Mouse (Mus musculus) kidney, adult 2 months (tissue): ENCODE measurements at regions not wholly inside any gene's neighbourhood (a gene's known extent, or its start where the extent isn't known, plus 50 kb on each side); places are given as distances from the start of the nearest gene placed in this dataset.

Experiments
- DNase-seq: peaks from one replicate; pipeline ENCODE4 v3.0.0; 2021
- H3K27ac ChIP-seq: fragments of 200-500 bp; 2 replicates; pipeline ENCODE4 v1.5.1; 2012; ENCODE audit warnings: low read depth, low read length, control low read depth, inconsistent platforms; ENCODE audit not compliant: insufficient read depth
- H3K27me3 ChIP-seq: fragments of 200-500 bp; replicated peaks from 2 replicates; pipeline ENCODE4 v1.6.1; 2012; ENCODE audit warnings: mild to moderate bottlenecking, moderate library complexity, low read length, inconsistent platforms; ENCODE audit not compliant: control insufficient read depth, insufficient read depth
- H3K36me3 ChIP-seq: fragments of 200-500 bp; 2 replicates; pipeline ENCODE4 v1.6.1; 2012; ENCODE audit warnings: mild to moderate bottlenecking, moderate library complexity, low read length, inconsistent platforms; ENCODE audit not compliant: control insufficient read depth, insufficient read depth
- H3K4me1 ChIP-seq: fragments of 200-500 bp; 2 replicates; pipeline ENCODE4 v1.6.1; 2011; ENCODE audit warnings: low read length; ENCODE audit not compliant: control insufficient read depth, insufficient read depth
- H3K4me3 ChIP-seq: fragments of 200-500 bp; 2 replicates; pipeline ENCODE4 v1.5.1; 2011; ENCODE audit warnings: mild to moderate bottlenecking, low read depth, low read length, control low read depth; ENCODE audit not compliant: insufficient read depth
- CTCF ChIP-seq: fragments of 200-500 bp; conservative IDR thresholded peaks from 2 replicates; pipeline ENCODE4 v1.5.1; 2011; ENCODE audit warnings: low read depth, mild to moderate bottlenecking, control low read depth, low read length, moderate library complexity, mixed read lengths; ENCODE audit not compliant: insufficient read depth, insufficient read length
- POLR2A ChIP-seq: fragments of 200-500 bp; IDR thresholded peaks from one replicate; pipeline ENCODE4 v1.6.1; 2011; ENCODE audit warnings: low read depth, low read length, control low read depth
- WGBS: fragments of 180-500 bp; shearing (Covaris S2); methylation state at CpG from one replicate; pipeline ENCODE4 v1.1.7; 2018; 5-methylcytosine and 5-hydroxymethylcytosine counted together

DNA sequence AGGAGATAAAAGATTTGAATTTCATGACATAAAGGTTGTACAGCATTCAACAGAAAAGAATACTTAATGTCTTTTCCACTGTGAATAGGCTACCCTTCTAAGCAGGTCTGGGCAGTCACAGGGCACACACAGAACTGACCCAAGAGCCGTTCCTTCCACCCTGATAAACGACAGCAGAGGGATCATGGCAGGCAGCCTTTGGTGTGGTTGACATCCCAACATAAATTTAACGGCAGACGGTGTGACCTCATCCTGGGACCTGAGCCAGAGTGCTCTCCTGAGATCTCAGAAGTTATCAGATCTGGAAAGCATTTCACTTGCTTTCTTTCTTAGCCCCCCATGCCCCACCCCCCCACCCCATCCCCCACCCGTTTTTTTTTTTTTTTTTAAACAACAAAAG, 290.1 kb downstream of the Sox4 start:
- H3K27me3 ChIP-seq = no peaks in the 10 kb centered on the region
- H3K27ac ChIP-seq = no peak overlapping the region
- peaks cover 9% of the 10 kb centered on the region for H3K4me1 ChIP-seq
- no peak for TF ChIP-seq CTCF
- no peak for TF ChIP-seq POLR2A
- DNase-seq = peak; percentile 67
- no peaks in the 10 kb centered on the region for H3K36me3 ChIP-seq
- 34% methylated on average over 5 of the region's 5 CpGs for WGBS
- no peak overlapping the region for H3K4me3 ChIP-seq

GRCm38 (mm10) chr13:28662316-28662752, 291.2 kb downstream of the Sox4 start:
- Histone ChIP-seq H3K4me3 (no peak overlapping the region), H3K4me1 (peaks cover 9% of the 10 kb centered on the region), H3K27ac (no peak overlapping the region), H3K36me3 (no peaks in the 10 kb centered on the region), H3K27me3 (no peaks in the 10 kb centered on the region)
- TF ChIP-seq POLR2A (no peak), CTCF (no peak)
- peak; percentile 61 for DNase-seq
- 43% methylated on average over 3 of the region's 3 CpGs for WGBS

- Histone ChIP-seq H3K27ac (no peak overlapping the region), H3K4me3 (no peak overlapping the region), H3K4me1 (peaks cover 9% of the 10 kb centered on the region), H3K36me3 (no peaks in the 10 kb centered on the region), H3K27me3 (no peaks in the 10 kb centered on the region)
- TF ChIP-seq POLR2A = no peak
- TF ChIP-seq CTCF = no peak
- 96% methylated on average over 2 of the region's 2 CpGs for WGBS
- DNase-seq = no peak
These were observed 293.4 kb downstream of the Sox4 start for GRCm38 (mm10) chr13:28660151-28660550.

DNA sequence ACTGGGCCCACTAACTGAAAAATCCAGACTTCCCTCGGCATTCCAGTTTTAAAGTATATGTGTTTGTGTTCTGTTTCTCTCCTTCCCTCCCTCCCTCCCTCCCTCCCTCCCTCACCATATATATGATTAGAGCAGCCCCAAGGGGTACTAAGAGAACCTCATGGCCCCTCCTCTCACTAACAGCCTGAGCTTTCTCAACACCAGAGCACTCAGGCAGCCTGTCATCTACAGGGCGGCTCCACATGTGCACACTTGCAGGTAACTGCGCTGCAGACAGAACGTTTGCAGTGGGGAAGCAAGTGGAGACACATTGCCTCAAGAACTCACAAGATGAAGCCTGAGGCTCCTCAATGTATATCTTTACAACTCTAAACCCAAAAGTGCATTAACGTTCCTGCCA, 294.9 kb downstream of the Sox4 start:
- Histone ChIP-seq H3K27me3 (no peaks in the 10 kb centered on the region), H3K4me1 (peaks cover 5% of the 10 kb centered on the region; the same call in 1 of the 2 replicates), H3K4me3 (no peak overlapping the region), H3K27ac (no peak overlapping the region), H3K36me3 (no peaks in the 10 kb centered on the region)
- no peak for DNase-seq
- TF ChIP-seq CTCF (no peak), POLR2A (no peak)
- 89% methylated on average over 5 of the region's 5 CpGs for WGBS

DNA sequence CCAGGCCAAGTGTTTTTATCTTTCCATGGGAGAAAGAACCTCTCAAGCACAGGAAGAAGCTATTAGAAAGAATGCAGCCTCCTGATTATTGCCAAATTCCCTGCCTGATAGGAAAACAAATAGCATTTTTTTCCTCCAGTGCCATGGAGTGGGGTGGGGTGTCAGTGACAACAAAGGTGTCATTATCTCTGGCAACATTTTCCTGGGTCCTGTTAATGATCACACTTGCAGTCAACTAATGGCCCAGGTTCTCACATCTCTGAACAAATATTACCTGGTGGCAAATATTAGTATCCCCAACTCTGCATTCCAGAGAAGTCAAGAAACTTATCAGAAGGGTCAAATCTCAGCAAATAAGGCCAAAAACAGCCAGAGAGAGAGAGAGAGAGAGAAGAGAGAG, 298.6 kb downstream of the Sox4 start:
- no peaks in the 10 kb centered on the region; the same call in 1 of the 2 replicates for H3K4me1 ChIP-seq
- H3K36me3 ChIP-seq = no peaks in the 10 kb centered on the region
- no peak overlapping the region for H3K4me3 ChIP-seq
- no peak overlapping the region for H3K27ac ChIP-seq
- TF ChIP-seq CTCF (no peak), POLR2A (no peak)
- no peaks in the 10 kb centered on the region for H3K27me3 ChIP-seq
- no peak for DNase-seq

DNA sequence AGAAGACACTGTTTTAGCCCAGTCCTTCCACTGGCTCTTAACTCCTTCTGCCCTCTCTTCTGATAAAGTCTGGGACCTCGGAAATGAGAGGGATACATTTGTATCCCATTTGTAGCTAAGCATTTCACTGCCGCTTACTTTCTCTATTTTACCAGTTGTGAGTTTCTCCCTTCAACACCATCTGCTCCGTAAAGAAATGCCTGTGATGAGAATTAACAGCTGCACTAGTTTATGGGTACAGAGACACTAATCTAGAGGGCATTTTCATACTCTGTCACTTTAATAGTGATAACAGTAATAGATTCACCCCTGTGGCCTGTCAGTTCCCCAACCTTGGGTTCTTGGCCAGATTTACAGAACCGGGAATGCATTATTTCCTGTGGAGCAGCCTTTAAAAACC, 300.2 kb downstream of the Sox4 start:
- no peak overlapping the region for H3K4me3 ChIP-seq
- H3K27ac ChIP-seq = no peak overlapping the region
- H3K36me3 ChIP-seq = no peaks in the 10 kb centered on the region
- H3K4me1 ChIP-seq = no peaks in the 10 kb centered on the region; the same call in 1 of the 2 replicates
- no peak for TF ChIP-seq CTCF
- no peak for TF ChIP-seq POLR2A
- WGBS = 78% methylated on average over 4 of the region's 4 CpGs
- DNase-seq = no peak
- no peaks in the 10 kb centered on the region for H3K27me3 ChIP-seq

GRCm38 (mm10) chr13:28651810-28652209, 301.7 kb downstream of the Sox4 start:
- Histone ChIP-seq H3K4me3 (no peak overlapping the region), H3K27me3 (no peaks in the 10 kb centered on the region), H3K4me1 (no peaks in the 10 kb centered on the region; the same call in 1 of the 2 replicates), H3K27ac (no peak overlapping the region), H3K36me3 (no peaks in the 10 kb centered on the region)
- peak; percentile 80 for DNase-seq
- TF ChIP-seq CTCF (no peak), POLR2A (no peak)
- WGBS = 93% methylated on average over 2 of the region's 2 CpGs
